Mouse (Mus musculus) gastrocnemius, adult 2 months (tissue): ENCODE measurements around the gene Klhl20. TPM values are rescaled to one million over a fixed set of nuclear protein-coding genes. Genes with fewer than 3 reads are reported as not detected.

Experiments
- DNase-seq: peaks from one replicate; pipeline ENCODE4 v3.0.0; 2022
- H3K27ac ChIP-seq: fragments of 200-600 bp; 2 replicates; pipeline ENCODE4 v1.8.1; 2022; ENCODE audit warnings: mild to moderate bottlenecking
- H3K4me3 ChIP-seq: fragments of 200-600 bp; 2 replicates; pipeline ENCODE4 v1.8.1; 2022; ENCODE audit warnings: mild to moderate bottlenecking, moderate library complexity
- CTCF ChIP-seq: fragments of 200-600 bp; IDR thresholded peaks from 2 replicates; pipeline ENCODE4 v1.8.1; 2022; ENCODE audit warnings: antibody characterized with exemption, mild to moderate bottlenecking, moderate library complexity
- intact Hi-C: fragments of 180-260 bp; cut with DNase I; formaldehyde crosslinking; loops from one replicate; pipeline ENCODE4 v1.15.1; 2025
- total RNA-seq, 2 experiments: library from RNA; stranded (reverse); gene quantifications; 2 replicates each; pipeline ENCODE4 v1.2.3; 2021

The Klhl20 gene
- total RNA-seq, 2 experiments from 2014 or later = 7.2 to 8.2 TPM

- TF ChIP-seq CTCF = no peak
- no peak for DNase-seq
- Histone ChIP-seq H3K27ac (no peak overlapping the region), H3K4me3 (no peak overlapping the region)
- intact Hi-C loops = no loop called here
Measured at GRCm38 (mm10) chr1:161057164-161057563, 74.1 kb downstream of the Klhl20 start.

GRCm38 (mm10) chr1:161046972-161047371 lies 84.3 kb downstream of the Klhl20 start:
- intact Hi-C loops = no loop called here
- H3K4me3 ChIP-seq = no peak overlapping the region

GRCm38 (mm10) chr1:161041261-161042020 lies 89.9 kb downstream of the Klhl20 start:
- DNase-seq = no peak
- intact Hi-C loops = no loop called here
- Histone ChIP-seq H3K27ac (no peak overlapping the region), H3K4me3 (no peak overlapping the region)
- TF ChIP-seq CTCF = no peak

More at GRCm38 (mm10) chr1:161046972-161047371, 84.3 kb downstream of the Klhl20 start:
- no peak for TF ChIP-seq CTCF
- DNase-seq = no peak
- no peak overlapping the region for H3K27ac ChIP-seq

- Histone ChIP-seq H3K27ac (0 out of 2 replicates have a peak overlapping the region, but pooled peaks have one; percentile 4), H3K4me3 (no peak overlapping the region)
- DNase-seq = no peak
- TF ChIP-seq CTCF = no peak
- intact Hi-C loops = no loop called here
Measured at GRCm38 (mm10) chr1:161040855-161041254, 90.5 kb downstream of the Klhl20 start.

- 0 out of 2 replicates have a peak overlapping the region, but pooled peaks have one; percentile 4 for H3K27ac ChIP-seq
- no peak for TF ChIP-seq CTCF
Measured at GRCm38 (mm10) chr1:161040426-161040770, 90.9 kb downstream of the Klhl20 start.

GRCm38 (mm10) chr1:161039741-161040425 lies 91.4 kb downstream of the Klhl20 start:
- Histone ChIP-seq H3K27ac (0 out of 2 replicates have a peak overlapping the region, but pooled peaks have one; percentile 4), H3K4me3 (no peak overlapping the region)
- intact Hi-C loops = loop anchor here (5.0 kb wide), 4 partner anchors 32 to 248 kb away; partner anchors contain the start of genes Cenpl, Dars2, Rabgap1l and Rc3h1
- TF ChIP-seq CTCF = no peak
- DNase-seq = no peak

More at GRCm38 (mm10) chr1:161040426-161040770, 90.9 kb downstream of the Klhl20 start:
- no peak overlapping the region for H3K4me3 ChIP-seq
- DNase-seq = no peak
- intact Hi-C loops = no loop called here

GRCm38 (mm10) chr1:161038968-161039721 lies 92.2 kb downstream of the Klhl20 start:
- intact Hi-C loops = loop anchor here (5.0 kb wide), 4 partner anchors 33 to 247 kb away; partner anchors contain the start of genes Cenpl, Dars2, Rabgap1l and Rc3h1
- H3K27ac ChIP-seq = no peak overlapping the region
- no peak for TF ChIP-seq CTCF
- no peak overlapping the region for H3K4me3 ChIP-seq
- no peak for DNase-seq

Other genes with a start within 250 kb of the Klhl20 start
- gene Rc3h1, start 225.1 kb downstream of the Klhl20 start, total RNA-seq = 10 to 100 TPM; 31.0 to 32.5 TPM
- under 1 TPM in 1 of 2 experiments, not detected in 1; 0.64 TPM for gene Serpinc1, start 152.9 kb downstream of the Klhl20 start, total RNA-seq
- gene Zbtb37, start 96.7 kb downstream of the Klhl20 start, total RNA-seq = 1 to 10 TPM; 6.2 to 6.6 TPM
- 10 to 100 TPM in 1 of 2 experiments, 1 to 10 TPM in 1; 7.6 to 15.5 TPM for gene Dars2, start 60.9 kb downstream of the Klhl20 start, total RNA-seq
- under 1 TPM; 0.41 to 0.50 TPM for gene Cenpl, start 60.8 kb downstream of the Klhl20 start, total RNA-seq
- gene Ankrd45, start 11.2 kb upstream of the Klhl20 start, total RNA-seq = not detected
- not detected for gene Tex50, start 27.8 kb upstream of the Klhl20 start, total RNA-seq
- gene Prdx6, start 119.7 kb upstream of the Klhl20 start, total RNA-seq = 100 to 1,000 TPM; 104 to 168 TPM